Mouse (Mus musculus) stomach, postnatal 0 days (tissue): ENCODE results near the gene Uvrag.

Experiments used
- CTCF ChIP-seq: IDR thresholded peaks from 2 replicates; pipeline ENCODE4 v1.5.1; 2016; ENCODE audit warnings: antibody characterized with exemption, low read depth, mild to moderate bottlenecking, moderate library complexity
- EP300 ChIP-seq: optimal IDR thresholded peaks from 2 replicates; pipeline ENCODE3; 2016; ENCODE audit warnings: antibody characterized with exemption

DNA sequence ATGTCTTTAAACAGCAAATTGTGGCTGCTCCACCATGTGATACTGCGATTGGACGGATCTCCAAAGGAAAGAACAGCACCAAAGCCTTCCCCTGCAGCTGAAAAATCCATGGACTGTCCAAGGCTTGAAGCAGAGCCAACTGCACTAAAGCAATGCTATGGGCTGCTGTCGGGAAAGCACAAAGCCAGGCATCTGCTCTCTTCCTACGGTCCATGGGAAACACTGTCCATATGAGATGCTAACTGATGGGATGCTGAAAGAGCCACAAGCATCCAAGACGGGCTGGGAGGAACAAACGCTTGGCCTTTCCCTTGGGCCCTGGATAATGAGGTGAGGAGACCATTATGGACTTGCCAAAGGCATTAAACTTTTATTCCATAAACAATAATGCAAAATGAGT lies 201.7 kb downstream of the Uvrag start:
- TF ChIP-seq CTCF (no peak), EP300 (no peak)
